Mouse (Mus musculus) neural tube, embryonic 10.5 days (tissue): ENCODE measurements around the gene Cend1.

ENCODE experiments used
- DNase-seq: peaks from one replicate; pipeline ENCODE4 v3.0.0-alpha.2; 2017; ENCODE audit warnings: low spot score; ENCODE audit errors: extremely low spot score

Gene Cend1

GRCm38 (mm10) chr7:141429310-141429709, at the start of gene Cend1:
TSS of gene Cend1 (minus strand) at chr7:141429491.
- DNase-seq: peak; percentile 66

- DNase-seq: no peak
Measured at GRCm38 (mm10) chr7:141478270-141478748, 49.0 kb upstream of the Cend1 start.

- DNase-seq: no peak
Measured at GRCm38 (mm10) chr7:141477578-141478269, 48.4 kb upstream of the Cend1 start.

- no peak for DNase-seq
Measured at GRCm38 (mm10) chr7:141476981-141477370, 47.7 kb upstream of the Cend1 start.

- peak; percentile 63 for DNase-seq
Measured at GRCm38 (mm10) chr7:141476226-141476980, 47.1 kb upstream of the Cend1 start.

- no peak for DNase-seq
Measured at GRCm38 (mm10) chr7:141475805-141476158, 46.5 kb upstream of the Cend1 start.

- DNase-seq: peak; percentile 94
Measured at GRCm38 (mm10) chr7:141475011-141475804, 45.9 kb upstream of the Cend1 start, which contains the start of the genes Polr2l and Tspan4. TSS of gene Polr2l (minus strand) at chr7:141475132. TSS of gene Tspan4 (plus strand) at chr7:141475240.

GRCm38 (mm10) chr7:141474160-141474559, 44.9 kb upstream of the Cend1 start:
- DNase-seq: no peak

GRCm38 (mm10) chr7:141472763-141473162, 43.5 kb upstream of the Cend1 start:
- no peak for DNase-seq

- DNase-seq: no peak
Measured at GRCm38 (mm10) chr7:141472226-141472625, 42.9 kb upstream of the Cend1 start.

GRCm38 (mm10) chr7:141471236-141471635, 41.9 kb upstream of the Cend1 start:
- DNase-seq: no peak

- no peak for DNase-seq
Measured at GRCm38 (mm10) chr7:141470637-141470944, 41.3 kb upstream of the Cend1 start.

- no peak for DNase-seq
Measured at GRCm38 (mm10) chr7:141469901-141470636, 40.8 kb upstream of the Cend1 start.

- DNase-seq: no peak
Measured at GRCm38 (mm10) chr7:141469352-141469751, 40.1 kb upstream of the Cend1 start.

- DNase-seq: peak; percentile 55
Measured at GRCm38 (mm10) chr7:141468522-141469211, 39.4 kb upstream of the Cend1 start.

GRCm38 (mm10) chr7:141468164-141468521, 38.9 kb upstream of the Cend1 start:
- DNase-seq: no peak

- peak; percentile 91 for DNase-seq
Measured at GRCm38 (mm10) chr7:141467230-141468030, 38.1 kb upstream of the Cend1 start, which contains the start of gene Cd151. TSS of gene Cd151 (plus strand) at chr7:141467392.

- no peak for DNase-seq
Measured at GRCm38 (mm10) chr7:141466607-141467148, 37.4 kb upstream of the Cend1 start.

GRCm38 (mm10) chr7:141466045-141466394, 36.7 kb upstream of the Cend1 start:
- DNase-seq: no peak
